Mouse (Mus musculus) olfactory bulb, adult 2 months (tissue): ENCODE measurements around the gene Mlec.

Experiments used
- CTCF ChIP-seq: fragments of 200-500 bp; IDR thresholded peaks from 2 replicates; pipeline ENCODE4 v1.5.1; 2012; ENCODE audit warnings: low read depth, mild to moderate bottlenecking, low read length, moderate library complexity; ENCODE audit not compliant: insufficient read depth
- POLR2A ChIP-seq: fragments of 200-500 bp; IDR thresholded peaks from 2 replicates; pipeline ENCODE4 v1.6.1; 2012; ENCODE audit warnings: mild to moderate bottlenecking, low read depth, low read length, moderate library complexity; ENCODE audit not compliant: insufficient read depth

GRCm38 (mm10) chr5:115126578-115127312, 31.2 kb downstream of the Mlec start:
- TF ChIP-seq CTCF (no peak), POLR2A (no peak)
